Mouse (Mus musculus) cerebellum, postnatal 36 days (tissue): ENCODE data around the gene Plbd2.
A peak's percentile ranks its signal among the peaks of the same experiment; 100 is the strongest.
"Not testable (repeated sequence)": the region's sequence is repeated elsewhere in the genome, so short reads cannot be mapped to it uniquely, and the experiment has no call there.

Source experiments
- DNase-seq, 2 experiments: peaks; one replicate each; pipeline ENCODE4 v3.0.0; 2021 to 2022; ENCODE audit warnings: mixed read lengths in 2 of 2

The Plbd2 gene

DNA sequence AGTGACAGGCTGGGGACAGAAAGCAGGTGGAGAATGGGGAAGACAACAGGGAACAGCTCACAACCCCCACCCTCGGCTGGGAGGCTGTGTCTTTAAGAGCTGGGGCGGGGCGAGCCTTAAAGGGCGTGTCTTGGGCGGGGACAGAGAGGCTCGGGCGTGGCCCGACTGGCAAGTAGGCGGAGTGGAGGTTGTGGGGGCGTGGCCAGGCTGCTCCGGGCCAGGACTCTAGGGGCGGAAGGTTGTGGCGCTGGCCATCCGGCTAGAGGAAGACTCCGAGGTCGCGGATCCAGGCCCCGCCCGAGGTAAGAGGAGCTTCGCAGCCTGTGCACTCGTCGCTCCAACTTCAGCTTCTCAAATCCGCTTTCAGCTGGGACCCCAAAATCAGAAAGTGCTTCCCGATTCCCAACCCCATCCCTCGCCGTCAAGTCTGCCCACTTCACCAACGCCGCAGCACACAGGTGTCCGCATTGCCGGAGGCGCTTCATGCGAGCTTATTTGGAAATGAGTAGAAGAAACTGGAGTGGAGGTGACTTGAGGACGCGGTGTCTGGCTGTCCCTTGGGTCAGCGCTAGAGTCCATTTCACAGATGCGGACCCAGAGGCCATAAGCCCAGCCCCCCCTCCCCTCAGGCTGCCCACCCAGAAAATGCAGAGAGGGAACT is 7.7 kb upstream of the Plbd2 start, which contains the start of gene Slc8b1:
Gene Slc8b1, plus strand, starts transcription at position 187 of the 661 bp plus-strand sequence.
- peak; percentile 85 to 91 for DNase-seq

DNA sequence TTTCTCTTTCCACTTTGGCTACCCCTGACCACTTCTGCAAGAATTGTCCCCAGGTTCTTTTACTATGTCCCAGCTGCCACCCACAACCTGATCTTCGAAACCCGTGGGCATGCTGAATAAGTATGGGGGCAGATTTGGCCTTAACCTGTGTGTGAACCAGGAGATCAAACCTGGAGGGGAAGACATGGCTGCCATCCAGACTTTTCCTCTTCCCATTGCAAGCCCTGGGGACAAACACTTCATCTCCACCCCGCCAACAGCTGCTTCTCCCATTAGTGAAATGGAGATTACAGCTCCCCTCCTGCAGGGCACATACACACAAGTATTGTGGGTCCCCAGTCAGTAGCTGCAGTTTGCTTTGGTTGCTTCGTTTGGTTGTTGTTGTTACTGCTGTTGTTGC is 3.9 kb upstream of the Plbd2 start:
- no peak for DNase-seq

DNA sequence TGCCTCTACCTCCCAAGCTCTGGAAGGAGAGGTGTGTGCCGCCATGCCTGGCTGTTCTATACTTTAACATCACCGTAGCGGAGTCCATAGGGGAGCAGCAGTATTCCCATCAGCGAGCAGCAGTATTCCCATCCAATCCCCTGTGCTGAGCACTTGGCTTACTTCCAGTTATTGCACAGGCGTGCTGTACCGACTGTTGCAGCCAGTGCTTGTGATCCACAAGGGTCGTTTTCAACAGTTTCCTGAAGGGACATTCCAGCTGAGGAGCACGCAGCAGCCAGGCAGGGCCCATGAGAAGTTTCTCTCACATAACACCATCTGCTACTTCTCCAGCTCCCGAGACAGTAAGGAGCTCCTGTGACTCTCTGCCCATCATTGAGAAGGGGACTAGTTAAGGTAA is 3.1 kb upstream of the Plbd2 start:
- DNase-seq: no peak

DNA sequence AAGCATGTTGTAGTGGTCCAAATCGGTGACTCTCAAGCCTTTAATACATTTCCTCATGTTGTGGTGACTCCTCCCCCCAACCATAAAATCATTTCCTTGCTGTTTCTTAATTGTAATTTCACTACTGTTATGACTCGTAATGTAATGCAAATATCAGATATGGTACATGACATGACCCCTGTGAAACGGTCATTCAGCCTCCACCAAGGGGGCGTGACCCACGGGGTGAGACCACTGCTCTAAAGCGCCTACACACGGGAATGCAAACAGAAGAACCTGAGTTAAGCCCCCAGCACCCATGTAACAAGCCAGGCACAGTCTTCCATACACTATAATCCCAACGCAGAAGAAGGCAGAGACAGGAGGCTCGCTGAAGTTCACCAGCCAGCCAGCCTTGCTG is 2.4 kb upstream of the Plbd2 start:
- no peak for DNase-seq

DNA sequence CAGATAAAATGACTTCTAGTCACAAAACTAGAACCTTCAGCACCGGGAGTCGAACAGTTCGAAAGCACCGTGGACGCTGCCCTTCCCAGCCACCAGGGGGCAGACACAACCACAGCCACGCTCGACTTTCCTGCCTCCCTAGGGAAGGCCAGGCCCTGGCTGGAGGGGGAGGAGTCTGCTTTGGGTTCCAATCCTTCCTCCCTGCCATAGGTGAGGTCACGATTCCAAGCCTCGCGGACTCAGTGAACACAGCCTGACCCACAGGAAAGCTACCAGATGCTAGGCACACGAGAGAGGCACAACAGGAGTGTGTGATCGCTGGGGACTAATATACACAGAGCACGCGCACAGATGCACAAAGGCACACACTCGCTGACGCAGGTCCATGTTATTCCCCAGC is 1.9 kb upstream of the Plbd2 start:
- DNase-seq: peak; percentile 82

DNA sequence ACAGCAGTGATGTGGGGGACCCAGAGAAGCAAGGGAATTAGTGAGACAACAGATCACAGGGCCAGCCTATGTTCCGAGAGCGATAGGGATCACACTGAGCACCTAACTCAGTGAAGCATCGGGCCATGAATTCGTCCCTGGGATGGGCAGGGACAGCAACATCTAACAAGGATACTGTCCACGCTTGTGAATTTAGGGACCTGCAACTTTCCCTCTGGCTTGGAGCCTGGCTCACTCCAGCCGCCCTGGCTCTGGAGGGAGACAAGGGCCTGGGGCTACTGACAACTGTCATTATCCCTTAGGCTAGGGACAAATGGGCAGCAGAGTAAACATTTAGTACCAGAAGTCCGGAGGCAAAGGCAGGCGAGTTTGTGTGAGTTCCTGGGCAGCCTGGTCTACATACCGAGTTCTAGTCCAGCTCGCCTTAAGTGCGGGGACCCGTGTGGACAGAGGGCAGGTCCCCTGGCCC is 716 bp downstream of the Plbd2 start:
- no peak for DNase-seq

DNA sequence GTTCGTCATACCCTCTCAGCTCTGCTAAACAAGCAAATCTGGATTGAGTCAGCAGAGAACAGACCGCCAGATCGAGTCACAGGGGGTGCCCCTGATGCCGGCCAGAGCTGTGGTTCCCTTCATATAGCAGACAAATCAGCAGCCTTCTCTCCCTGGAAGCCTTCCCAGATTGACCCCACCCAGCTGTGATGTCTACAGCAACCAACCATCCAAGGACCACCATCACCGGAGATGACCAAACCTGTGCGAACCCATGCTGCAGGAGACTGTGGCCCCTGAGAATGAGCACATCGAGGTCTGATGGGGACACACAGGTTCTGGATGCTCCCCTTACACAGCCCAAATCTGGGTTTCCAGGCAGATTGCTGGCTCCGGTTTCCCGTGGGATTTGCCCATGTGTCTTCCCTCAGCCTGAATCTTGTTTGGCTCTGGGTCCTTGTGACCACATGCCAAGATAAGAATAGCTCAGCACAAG is 1.2 kb downstream of the Plbd2 start:
- DNase-seq: peak in 1 of 2 experiments; percentile 21

DNA sequence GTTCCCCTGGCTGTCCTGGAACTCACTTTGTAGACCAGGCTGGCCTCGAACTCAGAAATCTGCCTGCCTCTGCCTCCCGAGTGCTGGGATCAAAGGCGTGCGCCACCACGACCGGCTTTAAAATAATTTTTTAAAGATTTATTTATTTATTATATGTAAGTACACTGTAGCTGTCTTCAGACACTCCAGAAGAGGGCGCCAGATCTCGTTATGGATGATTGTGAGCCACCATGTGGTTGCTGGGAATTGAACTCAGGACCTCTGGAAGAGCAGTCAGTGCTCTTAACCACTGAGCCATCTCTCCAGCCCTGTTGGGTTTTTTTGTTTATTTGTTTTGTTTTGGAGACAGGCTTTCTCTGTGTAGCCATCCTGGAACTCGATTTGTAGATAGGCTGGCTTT is 2.8 kb downstream of the Plbd2 start:
- DNase-seq: not testable (repeated sequence)

DNA sequence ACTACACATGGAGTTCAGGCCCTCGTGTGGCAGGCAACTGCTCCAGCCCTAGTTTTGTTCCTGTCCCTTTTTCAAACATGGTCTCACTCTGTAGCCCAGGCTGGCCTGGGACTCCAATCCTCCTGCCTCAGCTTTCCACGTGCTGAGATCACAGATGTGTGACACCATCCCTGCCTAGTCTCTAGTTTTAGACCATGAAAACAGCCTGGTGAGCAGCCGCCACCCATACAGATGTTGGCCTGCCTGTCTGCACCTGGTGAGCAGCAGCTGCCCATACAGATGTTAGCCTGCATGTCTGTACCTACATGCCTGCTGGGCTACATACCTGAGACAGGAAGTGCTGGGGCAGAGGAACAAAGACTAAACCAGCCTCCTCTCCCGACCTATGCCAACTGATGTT is 4.2 kb downstream of the Plbd2 start:
- DNase-seq: no peak

DNA sequence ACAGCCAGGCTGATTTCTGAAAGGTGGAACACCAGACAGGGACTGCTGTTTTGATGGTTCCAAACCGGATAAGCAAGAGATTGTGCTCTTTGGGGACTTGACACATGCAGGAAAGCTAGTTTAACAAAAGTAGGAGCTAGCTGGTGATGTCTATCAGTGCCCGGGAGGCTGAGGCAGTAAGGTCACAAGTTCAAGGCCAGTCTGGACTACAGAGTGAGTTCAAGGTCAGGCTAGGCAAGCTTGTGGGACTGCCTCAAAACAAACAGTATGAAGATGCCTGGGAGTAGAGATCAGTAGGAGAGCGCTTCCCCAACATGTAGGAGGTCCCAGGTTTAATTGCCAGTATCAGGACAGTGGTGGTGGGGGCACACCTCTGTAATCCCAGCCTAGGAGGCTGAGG is 6.4 kb downstream of the Plbd2 start:
- no peak for DNase-seq

DNA sequence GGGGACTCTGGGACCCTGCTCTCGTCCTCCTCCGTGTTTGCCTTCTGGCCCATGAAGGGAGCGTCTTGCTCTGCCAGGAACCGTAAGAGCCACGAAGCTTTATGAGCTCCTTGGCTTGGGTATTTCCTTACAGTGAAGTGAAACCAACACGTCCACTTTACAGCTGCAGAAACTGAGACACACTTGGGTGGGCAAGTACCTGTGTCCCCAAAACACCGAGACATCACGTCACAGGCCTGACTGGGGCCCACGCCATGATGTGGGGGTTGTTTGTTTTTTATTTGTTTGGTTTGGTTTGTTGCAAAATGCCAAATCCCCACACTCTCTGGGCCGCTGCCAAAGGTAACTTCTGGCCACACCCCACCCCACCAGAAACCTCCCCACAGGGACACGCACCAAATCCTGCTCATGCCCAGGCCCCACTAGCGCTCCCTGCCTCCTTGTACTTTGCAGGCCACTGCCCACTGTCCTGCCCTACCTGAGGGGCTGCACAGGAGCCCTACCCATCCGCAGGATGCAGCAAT is 7.7 kb downstream of the Plbd2 start:
- DNase-seq: no peak

DNA sequence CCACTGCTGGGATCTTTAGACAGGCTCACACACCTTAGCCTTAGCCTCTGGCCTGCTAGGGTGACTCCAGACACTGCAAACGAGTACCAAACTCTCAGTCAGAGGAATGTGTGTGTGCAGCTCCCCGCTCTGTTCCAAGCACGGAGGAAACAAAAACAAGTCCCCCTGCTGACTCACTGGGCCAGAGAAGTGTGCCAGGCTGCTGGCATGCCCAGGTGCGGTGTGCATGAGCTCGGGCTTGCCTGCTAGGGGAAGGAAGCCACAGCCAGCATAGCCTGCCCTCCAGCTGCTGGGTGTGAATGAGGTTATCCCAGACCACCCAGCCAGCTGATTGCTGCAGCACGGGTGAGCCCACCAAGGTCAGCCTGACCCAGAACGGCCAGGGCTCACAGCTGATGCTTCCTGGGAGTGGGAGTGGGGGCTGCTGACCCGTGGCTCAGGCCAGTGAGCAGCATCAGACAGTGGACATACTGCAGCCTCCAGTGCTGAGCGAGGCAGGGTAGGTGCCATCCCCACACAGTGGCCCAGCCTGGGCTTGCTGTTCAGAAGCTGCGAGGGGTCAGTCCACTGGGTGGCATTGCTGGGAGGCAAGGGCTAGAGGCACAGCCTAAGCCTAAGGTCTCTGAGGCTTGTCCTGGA is 8.2 kb downstream of the Plbd2 start:
- no peak for DNase-seq

DNA sequence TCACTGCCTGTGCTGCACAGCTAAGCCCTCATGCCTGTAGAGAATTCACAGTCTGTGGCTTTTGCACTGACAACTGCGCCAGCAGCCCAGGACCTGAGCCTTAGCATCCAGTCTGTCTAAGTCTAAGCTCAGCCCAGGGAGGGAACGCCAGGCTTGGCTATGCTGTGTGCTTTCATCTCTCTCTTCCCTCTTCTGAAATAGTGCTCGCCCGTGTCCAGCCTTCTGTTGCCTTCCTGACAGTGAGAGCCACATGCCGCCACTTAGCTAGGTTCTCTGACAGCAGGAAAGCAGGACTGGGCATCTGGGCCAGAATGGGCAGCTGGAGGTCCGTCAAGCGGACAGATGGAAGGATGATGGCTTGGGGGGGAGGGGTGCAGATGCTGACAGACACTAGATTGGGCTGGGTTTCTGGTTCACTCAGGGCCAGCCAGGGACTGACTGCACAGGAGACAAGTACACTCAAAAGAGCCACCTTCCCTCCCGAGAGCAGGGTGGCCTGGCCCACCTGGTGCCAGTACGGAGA is 9.5 kb downstream of the Plbd2 start:
- no peak for DNase-seq

DNA sequence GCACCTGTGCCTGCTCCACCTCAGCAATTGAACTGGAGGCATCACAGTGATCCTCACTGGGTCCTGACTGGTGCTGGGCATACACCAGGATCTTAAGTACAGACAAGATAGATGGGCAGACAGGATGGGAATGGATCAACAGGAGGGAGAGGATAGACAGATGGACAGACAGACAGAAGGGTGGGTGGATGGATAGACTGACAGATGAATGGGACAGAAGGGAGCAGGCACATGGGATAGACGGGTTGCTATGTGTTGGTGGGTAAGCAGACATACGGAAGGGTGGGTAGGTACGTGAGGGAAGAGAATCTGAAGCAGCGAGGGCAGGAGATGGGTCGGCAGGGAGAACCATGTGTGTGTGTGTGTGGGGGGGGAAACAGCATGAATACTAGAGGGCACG is 10.0 kb downstream of the Plbd2 start:
- no peak for DNase-seq

DNA sequence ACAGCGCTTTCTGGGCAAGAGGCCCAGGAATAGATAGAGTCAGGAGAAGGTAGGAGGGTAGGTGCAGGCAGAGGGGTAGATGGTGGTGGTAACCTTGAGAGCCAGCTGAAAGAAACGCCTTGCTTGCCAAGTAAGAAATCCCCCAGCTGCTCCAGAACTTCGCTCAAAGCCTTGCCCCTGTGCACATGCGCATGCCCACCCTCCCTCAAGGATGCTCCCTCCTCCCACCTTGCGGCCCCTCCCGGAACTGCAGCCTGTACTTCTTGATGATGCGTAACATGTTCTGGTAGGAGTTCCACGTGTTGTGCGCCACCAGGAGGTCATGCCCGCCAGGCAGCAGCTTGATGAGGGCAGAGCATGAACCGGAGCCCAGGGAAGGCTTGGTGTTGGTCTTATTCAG is 11.0 kb downstream of the Plbd2 start:
- no peak for DNase-seq

DNA sequence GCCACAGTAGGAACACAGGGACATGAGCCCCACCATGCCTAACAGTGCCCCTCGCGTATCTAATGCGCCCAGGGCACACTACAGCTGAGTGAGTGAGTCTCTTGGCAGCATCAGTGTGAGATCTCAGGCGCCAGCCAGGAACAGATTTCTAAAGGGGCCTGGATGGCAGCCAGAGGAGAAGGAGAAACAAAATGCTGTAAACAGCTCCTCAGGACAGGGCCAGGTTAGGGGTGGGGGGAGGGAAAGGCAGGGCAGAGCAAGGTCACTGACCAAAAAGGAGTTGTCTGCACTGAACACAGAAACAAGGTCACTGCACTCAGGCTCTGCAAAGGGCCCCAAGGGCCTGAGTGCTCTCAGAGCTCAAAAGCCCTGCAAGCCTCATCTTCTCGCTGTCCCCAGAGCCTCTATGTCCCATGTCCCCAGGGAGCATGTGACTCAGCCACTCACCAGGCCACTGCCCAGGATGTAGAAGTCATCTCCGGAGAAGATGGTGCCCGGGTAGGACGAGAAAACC is 12.7 kb downstream of the Plbd2 start:
- peak; percentile 56 to 67 for DNase-seq

DNA sequence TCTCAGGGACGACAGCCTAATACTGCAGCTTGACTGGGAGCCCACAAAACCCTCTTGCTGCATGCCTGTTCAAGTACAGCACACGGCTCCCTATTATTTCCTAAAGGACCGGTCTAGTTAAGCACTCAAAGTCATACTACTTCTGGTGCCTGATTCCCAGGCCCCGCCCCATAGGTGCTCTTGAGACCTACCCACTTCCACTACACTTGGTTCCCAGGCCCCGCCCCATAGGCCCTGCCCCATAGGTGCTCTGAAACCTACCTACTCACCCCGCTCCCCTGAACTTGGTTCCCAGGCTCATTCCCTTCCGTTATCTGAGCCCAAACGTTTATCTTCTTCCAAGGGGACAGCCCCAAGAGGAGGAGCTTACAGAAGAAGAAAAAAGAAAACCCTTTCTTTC is 15.6 kb downstream of the Plbd2 start:
- no peak for DNase-seq

DNA sequence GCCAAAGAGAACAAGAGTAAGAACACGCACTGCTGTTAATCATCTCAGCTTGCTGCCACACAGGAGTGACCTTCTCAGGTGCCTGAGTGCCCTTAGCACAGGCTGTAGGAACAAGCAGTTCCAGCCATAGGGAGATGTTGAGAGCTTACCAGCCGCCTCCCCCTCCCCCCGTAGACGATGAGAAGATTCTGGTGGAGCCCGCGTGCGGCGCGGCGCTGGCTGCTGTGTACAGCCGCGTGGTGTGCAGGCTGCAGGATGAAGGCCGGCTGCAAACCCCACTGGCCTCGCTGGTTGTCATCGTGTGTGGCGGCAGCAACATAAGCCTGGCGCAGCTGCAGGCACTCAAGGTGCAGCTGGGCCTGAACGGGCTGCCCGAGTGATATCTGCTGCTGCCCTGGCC is 20.0 kb downstream of the Plbd2 start:
- no peak for DNase-seq

DNA sequence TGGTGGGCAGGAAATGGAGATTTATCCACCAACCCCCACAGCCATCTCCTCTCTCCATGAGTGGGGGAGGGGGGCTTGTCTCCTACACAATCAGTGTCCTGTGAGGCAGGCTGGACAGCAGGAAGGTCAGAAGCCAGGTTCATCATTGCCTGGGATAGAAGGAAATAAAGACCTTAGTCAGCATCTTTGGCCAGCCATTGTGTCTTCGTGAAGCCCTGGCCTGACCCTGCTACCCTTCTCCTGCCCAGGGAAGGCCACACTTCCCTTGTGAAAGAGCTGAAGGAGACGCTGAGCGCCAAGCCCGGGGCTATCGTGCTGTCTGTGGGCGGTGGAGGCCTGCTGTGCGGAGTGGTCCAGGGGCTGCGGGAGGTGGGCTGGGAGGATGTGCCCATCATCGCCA is 22.2 kb downstream of the Plbd2 start:
- no peak for DNase-seq

DNA sequence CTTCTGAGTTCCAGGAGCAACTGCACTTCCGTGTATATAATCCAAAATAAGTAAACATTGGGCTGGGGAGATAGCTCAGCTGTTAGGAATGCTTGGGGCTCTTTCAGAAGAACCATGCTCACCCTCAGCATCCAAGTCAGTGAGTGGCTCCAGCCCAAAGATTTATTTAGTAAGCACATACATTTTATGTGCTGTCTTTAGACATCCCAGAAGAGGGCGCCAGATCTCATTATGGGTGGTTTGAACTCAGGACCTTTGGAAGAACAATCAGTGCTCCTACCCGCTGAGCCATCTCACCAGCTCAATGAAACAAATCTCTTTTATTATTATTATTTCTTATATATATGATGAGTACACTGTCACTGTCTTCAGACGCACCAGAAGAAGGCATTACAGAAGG is 23.9 kb downstream of the Plbd2 start:
- no peak for DNase-seq

DNA sequence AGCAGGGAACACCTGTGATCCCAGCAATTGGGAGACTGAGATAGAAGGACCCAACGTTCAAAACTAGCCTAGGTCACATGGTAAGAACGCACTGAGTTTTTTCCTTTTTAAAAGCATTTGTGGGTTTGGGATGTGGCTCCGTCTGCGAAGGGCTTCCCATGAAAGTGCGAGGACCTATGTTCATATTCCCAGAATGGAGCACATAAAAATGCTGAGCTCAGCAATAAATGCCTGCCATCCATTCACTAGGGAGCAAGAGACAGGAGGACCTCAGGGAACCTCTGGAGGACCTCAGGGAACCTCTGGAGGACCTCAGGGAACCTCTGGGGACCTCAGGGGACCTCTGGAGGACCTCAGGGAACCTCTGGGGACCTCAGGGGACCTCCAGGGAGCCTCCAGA is 25.4 kb downstream of the Plbd2 start:
- DNase-seq: no peak

DNA sequence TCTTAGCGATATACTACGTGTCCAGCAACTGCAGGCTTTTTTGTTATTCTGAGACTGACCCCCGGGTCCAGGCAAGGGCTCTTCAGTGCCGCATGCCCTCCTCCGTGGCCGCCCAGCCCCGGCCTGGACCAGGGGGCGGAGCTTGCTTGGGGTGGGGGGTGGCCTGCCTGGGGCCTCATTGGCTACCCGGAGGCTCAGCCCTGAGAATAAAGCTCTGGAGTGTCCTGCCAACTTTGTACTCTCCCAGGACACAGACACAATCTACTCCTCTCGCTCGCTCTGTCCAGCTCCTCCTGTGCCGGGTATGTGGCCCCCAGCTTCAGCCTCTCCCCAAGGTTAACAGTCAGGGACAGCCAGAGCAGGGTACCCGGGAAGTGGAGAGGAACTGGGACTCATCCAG is 27.1 kb downstream of the Plbd2 start, which contains the start of gene Sds:
Gene Sds, plus strand, starts transcription at position 231 of the 400 bp plus-strand sequence.
- DNase-seq: no peak

DNA sequence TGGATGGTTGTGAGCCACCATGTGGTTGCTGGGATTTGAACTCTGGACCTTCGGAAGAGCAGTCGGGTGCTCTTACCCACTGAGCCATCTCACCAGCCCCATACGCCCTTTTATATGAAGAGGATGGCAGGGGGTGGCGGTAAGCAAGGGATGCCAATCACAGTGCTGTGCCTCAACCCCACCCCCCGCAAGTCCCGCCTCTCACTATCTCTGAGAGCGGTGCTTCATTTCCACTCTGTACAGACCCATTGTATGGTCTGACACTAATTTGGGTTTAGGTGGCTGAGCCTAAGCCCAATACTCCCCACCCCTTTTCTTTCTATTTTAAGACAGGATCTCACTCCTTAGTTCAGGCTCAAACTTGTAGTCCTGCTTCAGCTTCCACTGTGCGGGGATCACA is 27.6 kb downstream of the Plbd2 start:
- DNase-seq: no peak

DNA sequence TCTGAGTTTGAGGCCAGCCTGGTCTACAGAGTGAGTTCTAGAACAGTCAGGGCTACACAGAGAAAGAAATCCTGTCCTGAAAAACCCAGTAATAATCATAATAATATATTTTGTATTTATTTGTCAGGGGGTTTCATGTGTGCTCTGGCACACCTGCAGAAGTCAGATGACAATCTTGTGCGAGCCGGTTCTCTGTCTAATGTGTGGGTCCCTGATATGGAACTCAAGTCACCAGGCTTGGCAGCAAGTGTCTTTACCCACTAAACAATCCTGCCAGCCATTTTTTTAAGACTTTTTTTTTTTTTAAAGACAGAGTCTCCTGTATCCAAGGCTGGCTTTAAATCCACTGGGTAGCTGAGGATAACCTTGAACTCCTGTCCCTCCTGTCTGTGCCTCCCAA is 30.1 kb downstream of the Plbd2 start:
- no peak for DNase-seq
